Mouse (Mus musculus): ENCODE data around the gene Coq4. TPM values are rescaled to one million over a fixed set of nuclear protein-coding genes. Genes with fewer than 3 reads are reported as not detected.

The Coq4 gene
- polyA plus RNA-seq, 1 experiment from 2014 or later = 21.8 TPM

GRCm38 (mm10) chr2:29835391-29835899 lies 48.2 kb downstream of the Coq4 start:
- no peaks in the 10 kb centered on the region for H3K9me3 ChIP-seq (replicated peaks)
- H3K36me3 ChIP-seq = peaks cover 71% of the 10 kb centered on the region
- WGBS (ENCODE audit: insufficient replicate concordance) = 81% methylated on average over 2 of the region's 2 CpGs

GRCm38 (mm10) chr2:29839460-29839859 lies 52.2 kb downstream of the Coq4 start:
- 58% methylated on average over 4 of the region's 4 CpGs for whole genome bisulfite sequencing (ENCODE audit: insufficient replicate concordance)
- no peak overlapping the region for H3K27ac ChIP-seq
- no peaks in the 10 kb centered on the region for H3K9me3 ChIP-seq (replicated peaks)
- H3K27me3 ChIP-seq (replicated peaks) = peaks cover 16% of the 10 kb centered on the region
- no peak overlapping the region for H3K4me3 ChIP-seq
- 0 out of 2 replicates have a peak, but pooled peaks cover 4% of the 10 kb centered on the region for H3K4me1 ChIP-seq
- H3K36me3 ChIP-seq = peaks cover 80% of the 10 kb centered on the region
- H3K9ac ChIP-seq = no peak overlapping the region
- ATAC-seq = 0 out of 2 replicates have a peak, but pooled peaks have one; percentile 17
- H3K4me2 ChIP-seq = no peak overlapping the region

More at GRCm38 (mm10) chr2:29835391-29835899, 48.2 kb downstream of the Coq4 start:
- no peak overlapping the region for H3K4me2 ChIP-seq
- H3K4me3 ChIP-seq = no peak overlapping the region
- H3K9ac ChIP-seq = no peak overlapping the region
- H3K27me3 ChIP-seq (replicated peaks) = no peaks in the 10 kb centered on the region
- no peak for ATAC-seq
- H3K4me1 ChIP-seq = 0 out of 2 replicates have a peak, but pooled peaks cover 4% of the 10 kb centered on the region
- no peak overlapping the region for H3K27ac ChIP-seq

DNA sequence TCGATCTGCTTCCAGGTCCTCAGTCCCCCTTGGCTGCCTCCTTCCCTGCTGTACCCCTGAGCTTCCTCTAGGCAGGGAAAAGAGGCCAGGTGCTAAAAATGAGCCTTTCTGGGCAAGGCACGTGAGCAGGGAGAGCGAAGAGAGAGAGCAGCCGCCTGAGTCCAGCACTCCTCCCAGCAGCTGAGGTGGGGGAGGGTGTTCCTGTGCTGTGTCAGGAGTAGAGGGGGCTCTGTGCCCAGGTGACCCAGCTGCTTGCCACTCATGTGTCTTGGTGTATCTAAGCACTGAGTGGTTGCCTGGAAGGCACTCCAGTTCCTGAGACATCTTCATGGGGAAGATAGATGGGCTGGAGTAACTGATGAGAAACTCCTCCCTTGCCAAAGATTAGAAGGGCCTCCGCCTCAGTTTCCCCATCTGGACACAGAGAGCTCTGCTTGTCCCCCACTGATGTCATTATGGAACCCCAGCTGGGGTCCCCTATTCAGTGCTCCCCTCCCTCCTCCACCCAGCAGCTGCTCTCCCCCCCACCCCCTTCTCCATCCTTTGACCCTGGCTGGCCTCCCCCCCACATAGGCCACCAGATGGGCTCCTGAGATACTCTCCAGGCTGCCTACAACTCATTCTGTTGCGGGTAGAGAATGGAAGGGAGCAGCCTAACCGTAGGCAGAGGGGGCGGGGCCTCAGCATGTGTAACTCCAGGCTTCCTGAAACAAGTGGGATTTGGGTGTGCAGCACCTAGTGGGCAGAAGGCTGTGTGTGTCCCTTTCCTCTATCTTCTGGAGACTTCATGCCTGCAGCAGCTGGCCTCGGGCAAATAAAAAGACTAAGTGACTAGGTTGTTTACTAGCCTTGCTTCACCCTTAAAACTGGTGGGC lies 56.2 kb downstream of the Coq4 start:
- peaks cover 58% of the 10 kb centered on the region for H3K36me3 ChIP-seq
- H3K9ac ChIP-seq = no peak overlapping the region
- WGBS (ENCODE audit: insufficient replicate concordance) = 70% methylated on average over 9 of the region's 9 CpGs
- no peak overlapping the region for H3K27ac ChIP-seq
- no peak for ATAC-seq
- H3K4me2 ChIP-seq = no peak overlapping the region
- peaks cover 11% of the 10 kb centered on the region; the same call in 1 of the 2 replicates for H3K4me1 ChIP-seq
- H3K9me3 ChIP-seq (replicated peaks) = no peaks in the 10 kb centered on the region
- H3K27me3 ChIP-seq (replicated peaks) = peaks cover 56% of the 10 kb centered on the region
- H3K4me3 ChIP-seq = no peak overlapping the region

DNA sequence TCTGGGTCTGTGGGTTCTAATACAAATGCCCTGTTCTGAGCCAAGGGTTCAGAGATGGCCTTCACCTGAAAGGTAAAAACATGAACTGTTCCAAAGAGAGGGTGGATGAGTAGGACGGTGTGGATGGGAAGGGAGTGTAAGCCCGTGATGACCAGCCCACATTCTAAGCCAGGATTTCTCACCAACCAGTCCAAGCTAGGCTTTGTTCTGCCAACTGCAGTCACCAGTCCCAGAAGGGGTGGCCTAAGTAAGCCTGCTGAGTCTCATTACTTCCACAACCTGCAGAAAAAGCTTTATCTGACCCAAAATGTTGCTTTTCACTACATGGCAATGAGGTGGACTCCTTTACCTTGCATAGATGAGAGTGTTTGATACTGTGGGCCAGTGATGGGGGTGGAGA lies 56.8 kb downstream of the Coq4 start:
- Histone ChIP-seq H3K4me2 (no peak overlapping the region), H3K4me1 (peaks cover 10% of the 10 kb centered on the region; the same call in 1 of the 2 replicates), H3K4me3 (no peak overlapping the region), H3K9ac (no peak overlapping the region), H3K27ac (no peak overlapping the region), H3K36me3 (peaks cover 51% of the 10 kb centered on the region), H3K9me3 (replicated peaks) (no peaks in the 10 kb centered on the region), H3K27me3 (replicated peaks) (peaks cover 59% of the 10 kb centered on the region)
- ATAC-seq = no peak
- whole genome bisulfite sequencing (ENCODE audit: insufficient replicate concordance) = 80% methylated on average over 2 of the region's 2 CpGs

DNA sequence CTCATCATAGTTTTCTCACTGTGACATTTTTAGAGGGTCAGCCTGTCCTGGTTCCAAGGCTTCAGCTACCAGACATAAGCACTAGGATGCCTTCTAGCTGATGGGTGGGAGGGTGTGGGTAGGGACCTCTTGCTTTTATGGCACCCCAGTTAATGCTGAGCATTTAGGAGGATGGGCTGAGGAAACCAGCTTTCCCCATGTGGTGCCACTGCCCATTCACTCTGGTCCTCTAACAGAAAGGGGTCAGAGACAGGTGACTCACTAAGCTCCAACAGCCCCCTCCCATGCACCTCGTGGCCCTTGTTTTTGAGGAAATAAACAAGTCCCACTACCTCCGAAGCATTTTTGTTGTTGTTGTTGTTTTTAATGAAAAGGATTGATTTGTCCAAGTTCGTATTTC lies 57.4 kb downstream of the Coq4 start:
- 42% methylated on average over 3 of the region's 3 CpGs for WGBS (ENCODE audit: insufficient replicate concordance)
- Histone ChIP-seq H3K4me2 (no peak overlapping the region), H3K4me1 (peaks cover 7% of the 10 kb centered on the region; the same call in 1 of the 2 replicates), H3K4me3 (no peak overlapping the region), H3K36me3 (peaks cover 51% of the 10 kb centered on the region), H3K9me3 (replicated peaks) (no peaks in the 10 kb centered on the region), H3K9ac (no peak overlapping the region), H3K27ac (no peak overlapping the region), H3K27me3 (replicated peaks) (peaks cover 59% of the 10 kb centered on the region)
- no peak for ATAC-seq

DNA sequence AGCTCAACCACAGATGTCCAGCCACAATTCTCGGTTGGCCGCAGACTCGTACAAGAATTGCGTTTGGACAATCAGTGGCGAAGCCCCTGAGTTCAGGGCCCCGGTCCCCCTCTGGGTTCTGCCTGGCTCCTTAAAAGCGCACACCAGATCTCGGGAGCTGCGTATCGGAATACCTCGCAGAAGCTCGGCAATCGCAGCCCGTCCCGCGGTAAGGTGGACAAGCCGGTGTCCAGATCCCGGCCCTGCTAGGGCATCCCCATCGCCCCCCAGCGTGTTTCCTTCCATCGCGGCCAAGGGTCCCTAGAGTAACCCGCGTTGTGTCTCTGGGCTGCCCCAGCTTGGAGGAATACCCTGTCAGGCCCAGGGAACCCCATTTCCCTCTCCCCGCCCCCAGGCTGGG lies 58.3 kb downstream of the Coq4 start:
- no peak overlapping the region for H3K27ac ChIP-seq
- ATAC-seq = no peak
- H3K4me1 ChIP-seq = peaks cover 7% of the 10 kb centered on the region; the same call in 1 of the 2 replicates
- peaks cover 59% of the 10 kb centered on the region for H3K27me3 ChIP-seq (replicated peaks)
- peaks cover 46% of the 10 kb centered on the region for H3K36me3 ChIP-seq
- WGBS (ENCODE audit: insufficient replicate concordance) = 51% methylated on average over 25 of the region's 25 CpGs
- no peaks in the 10 kb centered on the region for H3K9me3 ChIP-seq (replicated peaks)
- H3K9ac ChIP-seq = no peak overlapping the region
- peak overlapping the region; percentile 10; the same call in 1 of the 2 replicates for H3K4me3 ChIP-seq
- H3K4me2 ChIP-seq = peak overlapping the region; percentile 30

DNA sequence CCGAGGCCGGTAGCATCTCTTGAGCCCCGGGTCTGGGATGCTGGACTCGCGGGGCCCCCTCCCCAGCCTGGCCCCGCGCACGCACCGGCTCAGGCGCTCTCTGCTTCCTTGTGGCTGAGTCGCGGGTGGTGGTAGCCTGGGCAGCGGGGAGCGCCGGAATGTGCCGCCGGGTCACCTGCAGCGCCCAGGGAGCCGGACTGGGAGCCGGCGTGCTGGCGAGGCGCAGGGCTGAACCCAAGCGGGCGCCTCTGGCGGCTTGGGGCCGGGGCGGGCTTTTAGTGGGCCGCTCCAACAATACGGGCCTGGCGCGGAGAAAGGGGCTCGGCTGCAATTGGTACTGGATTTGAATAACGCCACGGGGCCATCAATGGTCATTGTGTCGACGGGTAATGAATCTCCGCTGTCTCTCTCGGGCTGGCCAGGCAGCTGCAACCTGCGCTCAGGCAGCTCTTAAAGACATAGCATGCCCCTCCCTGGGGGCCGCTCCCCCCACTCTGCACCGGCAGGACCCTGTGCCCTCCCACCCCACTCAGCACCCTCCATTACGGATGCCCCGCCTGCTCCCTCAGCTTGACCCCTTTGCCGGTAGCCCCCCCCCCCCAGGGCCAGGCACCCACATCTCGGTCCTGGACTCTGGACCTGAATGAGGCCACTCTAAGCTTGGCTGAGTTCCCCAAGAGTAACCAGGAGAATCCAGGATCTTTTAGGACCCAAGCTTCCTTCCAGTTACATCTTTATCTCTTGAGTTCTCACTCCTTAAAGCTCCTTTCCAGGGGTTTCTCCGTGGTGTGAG lies 59.0 kb downstream of the Coq4 start:
- peaks cover 64% of the 10 kb centered on the region for H3K27me3 ChIP-seq (replicated peaks)
- H3K9me3 ChIP-seq (replicated peaks) = no peaks in the 10 kb centered on the region
- peaks cover 39% of the 10 kb centered on the region for H3K36me3 ChIP-seq
- ATAC-seq = no peak
- peaks cover 7% of the 10 kb centered on the region; the same call in 1 of the 2 replicates for H3K4me1 ChIP-seq
- H3K4me3 ChIP-seq = peak overlapping the region; percentile 10
- H3K4me2 ChIP-seq = peak overlapping the region; percentile 30
- H3K9ac ChIP-seq = no peak overlapping the region
- H3K27ac ChIP-seq = no peak overlapping the region
- WGBS (ENCODE audit: insufficient replicate concordance) = 43% methylated on average over 47 of the region's 47 CpGs

DNA sequence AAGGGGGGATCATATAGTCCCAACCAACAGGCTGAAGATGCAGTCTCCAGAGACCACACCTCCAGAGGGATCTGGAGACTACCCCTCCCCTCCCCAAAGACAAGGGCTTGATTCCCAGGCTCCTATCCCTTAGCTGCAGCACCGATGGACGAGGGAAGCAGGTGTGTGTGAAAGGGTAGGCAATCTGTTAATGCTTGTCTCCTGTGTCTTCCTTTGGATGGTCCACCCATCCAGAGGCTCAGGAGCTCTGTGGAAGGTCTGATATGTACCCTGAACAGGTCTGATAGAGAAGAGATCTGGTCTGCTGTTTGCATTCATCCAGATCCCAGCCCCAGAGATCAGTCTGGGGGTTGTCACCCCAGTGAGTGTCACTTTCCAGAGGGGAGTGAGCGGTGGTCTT lies 59.6 kb downstream of the Coq4 start:
- Histone ChIP-seq H3K9me3 (replicated peaks) (no peaks in the 10 kb centered on the region), H3K4me1 (peaks cover 7% of the 10 kb centered on the region; the same call in 1 of the 2 replicates), H3K4me3 (no peak overlapping the region), H3K36me3 (peaks cover 33% of the 10 kb centered on the region), H3K9ac (no peak overlapping the region), H3K27me3 (replicated peaks) (peaks cover 64% of the 10 kb centered on the region), H3K4me2 (no peak overlapping the region), H3K27ac (no peak overlapping the region)
- no peak for ATAC-seq
- 41% methylated on average over 3 of the region's 3 CpGs for WGBS (ENCODE audit: insufficient replicate concordance)

Small RNAs within 50 kb of the gene (microRNA-seq; reads per million reads assigned to microRNA genes)
- gene Mir219a-2 = not detected
- not detected for gene Mir219b

Other genes with a start within 250 kb of the Coq4 start
- gene Rapgef1, start 167.8 kb upstream of the Coq4 start, polyA plus RNA-seq (2016; fragmentation: Nextera tagmentation; extraction: Ambion mirVana) = 10.1 and 10.8 TPM in 2 replicates
- gene Gm13420, start 35.8 kb upstream of the Coq4 start, polyA plus RNA-seq (2016; fragmentation: Nextera tagmentation; extraction: Ambion mirVana) = 0.28 and 0.41 TPM in 2 replicates
- gene Gm13547, start 28.2 kb upstream of the Coq4 start, polyA plus RNA-seq (2016; fragmentation: Nextera tagmentation; extraction: Ambion mirVana) = not detected in 2 replicates
- gene Trub2, start 1.0 kb downstream of the Coq4 start, polyA plus RNA-seq (2016; fragmentation: Nextera tagmentation; extraction: Ambion mirVana) = 23.7 and 27.6 TPM in 2 replicates
- gene Slc27a4, start 15.1 kb downstream of the Coq4 start, polyA plus RNA-seq (2016; fragmentation: Nextera tagmentation; extraction: Ambion mirVana) = 3.9 and 4.3 TPM in 2 replicates
- gene Urm1, start 32.6 kb downstream of the Coq4 start, polyA plus RNA-seq (2016; fragmentation: Nextera tagmentation; extraction: Ambion mirVana) = 11.4 and 11.7 TPM in 2 replicates
- 47.2 and 49.9 TPM in 2 replicates for gene Cercam, start 81.7 kb downstream of the Coq4 start, polyA plus RNA-seq (2016; fragmentation: Nextera tagmentation; extraction: Ambion mirVana)
- 69.8 and 72.1 TPM in 2 replicates for gene Odf2, start 101.7 kb downstream of the Coq4 start, polyA plus RNA-seq (2016; fragmentation: Nextera tagmentation; extraction: Ambion mirVana)
- 38.8 and 43.1 TPM in 2 replicates for gene Gle1, start 147.9 kb downstream of the Coq4 start, polyA plus RNA-seq (2016; fragmentation: Nextera tagmentation; extraction: Ambion mirVana)
- 18.8 and 19.0 TPM in 2 replicates for gene Sptan1, start 178.1 kb downstream of the Coq4 start, polyA plus RNA-seq (2016; fragmentation: Nextera tagmentation; extraction: Ambion mirVana)

All from liver, embryonic 12.5 days (tissue).